Mouse (Mus musculus) ES-E14 (cell line): ENCODE measurements around the gene Bak1. TPM values are rescaled to one million over a fixed set of nuclear protein-coding genes. Genes with fewer than 3 reads are reported as not detected.

Experiments
- DNase-seq: peaks from one replicate; pipeline ENCODE4 v3.0.0-alpha.2; 2013; ENCODE audit warnings: low read depth, low spot score
- H3K27ac ChIP-seq: 2 replicates; pipeline ENCODE4 v1.5.1; 2012; ENCODE audit warnings: low read depth, mild to moderate bottlenecking, low read length, moderate library complexity, mixed read lengths; ENCODE audit not compliant: poor library complexity, insufficient read depth, severe bottlenecking
- H3K36me3 ChIP-seq: 2 replicates; pipeline ENCODE4 v1.6.1; 2012; ENCODE audit warnings: mild to moderate bottlenecking, low read length, moderate library complexity, mixed read lengths; ENCODE audit not compliant: control insufficient read depth, poor library complexity, insufficient read depth, severe bottlenecking
- H3K4me1 ChIP-seq, 2 experiments: fragments of 150-350 bp in 1 of 2; sonication (generic) in 1 of 2; 2 replicates each; pipeline ENCODE4 v1.6.1; 2012; ENCODE audit warnings: low read length in 2 of 2, mild to moderate bottlenecking in 1 of 2, mixed read lengths in 1 of 2; ENCODE audit not compliant: control insufficient read depth in 2 of 2, insufficient read depth in 2 of 2, poor library complexity in 1 of 2
- H3K4me3 ChIP-seq, 2 experiments: fragments of 150-350 bp in 1 of 2; sonication (generic) in 1 of 2; 2 replicates each; pipeline ENCODE4 v1.5.1; 2012; ENCODE audit warnings: low read length in 2 of 2, low read depth in 1 of 2, mild to moderate bottlenecking in 1 of 2, mixed read lengths in 1 of 2; ENCODE audit not compliant: insufficient read depth in 1 of 2, poor library complexity in 1 of 2, severe bottlenecking in 1 of 2
- H3K9ac ChIP-seq: 2 replicates; pipeline ENCODE4 v1.6.1; 2012; ENCODE audit warnings: low read depth, mild to moderate bottlenecking, low read length, mixed read lengths; ENCODE audit not compliant: poor library complexity, insufficient read depth, severe bottlenecking
- H3K9me3 ChIP-seq: fragments of 150-350 bp; sonication (generic); 2 replicates; pipeline ENCODE4 v1.6.1; 2012; ENCODE audit warnings: low read depth, mild to moderate bottlenecking, low read length; ENCODE audit not compliant: control insufficient read depth, insufficient read depth
- CHD2 ChIP-seq: IDR thresholded peaks from 2 replicates; pipeline ENCODE4 v1.6.1; 2014; ENCODE audit warnings: mild to moderate bottlenecking, low read depth, low read length, inconsistent platforms
- HCFC1 ChIP-seq: IDR thresholded peaks from 2 replicates; pipeline ENCODE4 v1.6.1; 2012; ENCODE audit warnings: low read length, inconsistent platforms, borderline replicate concordance; ENCODE audit not compliant: insufficient read depth
- MAFK ChIP-seq: IDR thresholded peaks from 2 replicates; pipeline ENCODE4 v1.6.1; 2014; ENCODE audit warnings: mild to moderate bottlenecking, low read depth, low read length, inconsistent platforms; ENCODE audit not compliant: insufficient read depth
- ZC3H11A ChIP-seq: IDR thresholded peaks from 2 replicates; pipeline ENCODE4 v1.6.1; 2012; ENCODE audit warnings: low read depth, mild to moderate bottlenecking, inconsistent platforms, low read length, borderline replicate concordance
- ZNF384 ChIP-seq: IDR thresholded peaks from 2 replicates; pipeline ENCODE4 v1.6.1; 2012; ENCODE audit warnings: low read depth, low read length, inconsistent platforms
- in situ Hi-C, 2 experiments: fragments of 600-800 bp; cut with MboI; formaldehyde crosslinking; loops; one replicate each; pipeline ENCODE4 v1.15.1; 2025; ENCODE audit warnings: low sequenced_read_pairs in 2 of 2, inconsistent platforms in 1 of 2; ENCODE audit not compliant: unreplicated experiment in 2 of 2
- total RNA-seq: library from RNA; depleted of rRNA; stranded (reverse); fragments of 300-350 nt; gene quantifications from 2 replicates; pipeline ENCODE4 v1.2.3, GENCODE M21; 2012

Gene Bak1
- total RNA-seq, 1 experiment, result 53.2 TPM

- Histone ChIP-seq H3K4me1 (peaks cover 0 to 18% of the 10 kb centered on the region in 2 experiments; a peak in 3 of 4 replicates), H3K9ac (peak overlapping the region; percentile 68; the same call in 1 of the 2 replicates), H3K4me3 (no peak overlapping the region; a peak in 1 of 4 replicates), H3K27ac (peak overlapping the region; percentile 46; the same call in 1 of the 2 replicates), H3K36me3 (no peaks in the 10 kb centered on the region), H3K9me3 (no peaks in the 10 kb centered on the region)
- peak; percentile 55; the same call in 1 of the 2 replicates for TF ChIP-seq ZC3H11A
- TF ChIP-seq MAFK, result no peak
- in situ Hi-C loops, result no loop called here
- DNase-seq, result peak; percentile 86
Measured at GRCm38 (mm10) chr17:27001151-27001550, 27.7 kb downstream of the Bak1 start.

DNA sequence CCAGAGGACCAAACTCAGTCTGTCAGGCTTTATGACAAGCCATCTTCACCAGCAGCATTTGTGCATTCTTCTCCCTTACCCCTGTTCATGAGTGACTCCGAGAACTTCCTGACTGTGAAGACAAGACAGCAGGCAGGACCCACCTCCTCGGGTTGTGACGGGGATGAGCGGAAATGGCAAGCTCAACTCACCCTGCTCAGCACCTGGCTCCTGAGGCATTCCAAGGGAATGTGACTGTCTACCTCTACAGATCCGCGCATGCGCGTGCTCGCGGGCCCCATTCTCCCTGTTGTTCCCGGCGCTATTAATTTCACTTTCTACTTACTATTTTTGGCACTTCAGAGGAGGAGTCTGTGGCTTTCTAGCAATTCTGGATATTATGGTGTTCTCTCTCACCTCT lies 28.8 kb downstream of the Bak1 start:
- in situ Hi-C loops, result no loop called here
- peaks cover 3 to 19% of the 10 kb centered on the region in 2 experiments for H3K4me1 ChIP-seq
- peak overlapping the region; percentile 68; the same call in 1 of the 2 replicates for H3K9ac ChIP-seq
- H3K4me3 ChIP-seq, result peak overlapping the region in 1 of 2 experiments; percentile 12; a peak in 1 of 4 replicates
- no peak for DNase-seq
- H3K36me3 ChIP-seq, result no peaks in the 10 kb centered on the region
- TF ChIP-seq ZC3H11A (no peak), MAFK (no peak), HCFC1 (no peak), CHD2 (no peak), ZNF384 (no peak)
- H3K27ac ChIP-seq, result peak overlapping the region; percentile 64; the same call in 1 of the 2 replicates
- no peaks in the 10 kb centered on the region for H3K9me3 ChIP-seq

- no peaks in the 10 kb centered on the region for H3K9me3 ChIP-seq
- no peaks in the 10 kb centered on the region for H3K36me3 ChIP-seq
- in situ Hi-C loops, result no loop called here
- H3K4me1 ChIP-seq, result peaks cover 3 to 15% of the 10 kb centered on the region in 2 experiments
- H3K4me3 ChIP-seq, result peak overlapping the region in 1 of 2 experiments; percentile 55; a peak in 2 of 4 replicates
- H3K9ac ChIP-seq, result peak overlapping the region; percentile 69; the same call in 1 of the 2 replicates
- no peak for DNase-seq
- peak overlapping the region; percentile 41; the same call in 1 of the 2 replicates for H3K27ac ChIP-seq
- TF ChIP-seq MAFK (no peak), CHD2 (no peak)
Measured at GRCm38 (mm10) chr17:26998283-26998682, 30.5 kb downstream of the Bak1 start.

GRCm38 (mm10) chr17:26997661-26998060 lies 31.1 kb downstream of the Bak1 start:
- H3K36me3 ChIP-seq, result no peaks in the 10 kb centered on the region
- H3K4me3 ChIP-seq, result peak overlapping the region in 1 of 2 experiments; percentile 55; a peak in 1 of 4 replicates
- no peak overlapping the region; the same call in 1 of the 2 replicates for H3K9ac ChIP-seq
- no peak for DNase-seq
- no peak for TF ChIP-seq ZNF384
- TF ChIP-seq HCFC1, result no peak
- H3K4me1 ChIP-seq, result peaks cover 3 to 15% of the 10 kb centered on the region in 2 experiments
- H3K9me3 ChIP-seq, result no peaks in the 10 kb centered on the region
- peak overlapping the region; percentile 74; the same call in 1 of the 2 replicates for H3K27ac ChIP-seq
- in situ Hi-C loops, result no loop called here

GRCm38 (mm10) chr17:26995562-26995961 lies 33.2 kb downstream of the Bak1 start:
- Histone ChIP-seq H3K4me1 (peaks cover 3 to 15% of the 10 kb centered on the region in 2 experiments), H3K27ac (peak overlapping the region; percentile 60; the same call in 1 of the 2 replicates), H3K36me3 (no peaks in the 10 kb centered on the region), H3K9ac (peak overlapping the region; percentile 60; the same call in 1 of the 2 replicates), H3K9me3 (no peaks in the 10 kb centered on the region), H3K4me3 (no peak overlapping the region)
- no peak for DNase-seq
- in situ Hi-C loops, result no loop called here
- TF ChIP-seq MAFK, result no peak
- no peak for TF ChIP-seq CHD2
- no peak for TF ChIP-seq HCFC1
- no peak for TF ChIP-seq ZNF384
- no peak for TF ChIP-seq ZC3H11A
